Mouse (Mus musculus) neural tube, embryonic 11.5 days (tissue): Measurements from ENCODE around the gene Nelfcd. TPM values are rescaled to one million over a fixed set of nuclear protein-coding genes. Genes with fewer than 3 reads are reported as not detected.

Source experiments
- ATAC-seq: fragments of 200-750 bp; cut with Nextera tagmentation; 2 replicates; pipeline ENCODE4 v1.8.0; 2017; ENCODE audit warnings: moderate number of reproducible peaks, mild to moderate bottlenecking, moderate TSS enrichment, moderate library complexity; ENCODE audit not compliant: insufficient read depth, low FRiP score, low TSS enrichment
- DNase-seq: peaks from one replicate; pipeline ENCODE4 v3.0.0-alpha.2; 2015; ENCODE audit warnings: low spot score
- H3K27ac ChIP-seq: fragments of 300-500 bp; sonication (generic); 2 replicates; pipeline ENCODE4 v1.5.1; 2014; ENCODE audit warnings: low read depth, mild to moderate bottlenecking, low read length
- H3K27me3 ChIP-seq: fragments of 300-500 bp; sonication (generic); 2 replicates; pipeline ENCODE4 v1.6.1; 2014; ENCODE audit warnings: mild to moderate bottlenecking, low read length, mixed read lengths; ENCODE audit not compliant: control insufficient read depth, insufficient read depth
- H3K36me3 ChIP-seq: fragments of 300-500 bp; sonication (generic); 2 replicates; pipeline ENCODE4 v1.6.1; 2014; ENCODE audit warnings: mild to moderate bottlenecking, low read length, moderate library complexity, mixed read lengths; ENCODE audit not compliant: control insufficient read depth, insufficient read depth
- H3K4me1 ChIP-seq: fragments of 300-500 bp; sonication (generic); 2 replicates; pipeline ENCODE4 v1.6.1; 2014; ENCODE audit warnings: low read length, mixed read lengths; ENCODE audit not compliant: control insufficient read depth, insufficient read depth
- H3K4me2 ChIP-seq: fragments of 300-500 bp; sonication (generic); 2 replicates; pipeline ENCODE4 v1.6.1; 2014; ENCODE audit warnings: low read depth, mild to moderate bottlenecking, moderate library complexity
- H3K4me3 ChIP-seq: fragments of 300-500 bp; sonication (generic); 2 replicates; pipeline ENCODE4 v1.5.1; 2014; ENCODE audit warnings: low read depth, low read length
- H3K9ac ChIP-seq: fragments of 300-500 bp; sonication (generic); 2 replicates; pipeline ENCODE4 v1.6.1; 2014; ENCODE audit warnings: mild to moderate bottlenecking, low read length
- H3K9me3 ChIP-seq: fragments of 300-500 bp; sonication (generic); 2 replicates; pipeline ENCODE4 v1.6.1; 2016; ENCODE audit warnings: low read length; ENCODE audit not compliant: control insufficient read depth
- WGBS: fragments of 180-500 bp; shearing (Covaris S2); extraction: QIAGEN DNeasy Blood & Tissue Kit; methylation state at CpG from one replicate; pipeline ENCODE4 v1.1.7; 2014; 5-methylcytosine and 5-hydroxymethylcytosine counted together
- polyA plus RNA-seq: library from polyadenylated mRNA; unstranded; fragments of >200 nt; fragmentation: Nextera tagmentation; extraction: Ambion mirVana; gene quantifications from 2 replicates; pipeline ENCODE4 v1.2.1, GENCODE M21; 2014

The Nelfcd gene
- polyA plus RNA-seq, 1 experiment from 2014 or later = 172 TPM

GRCm38 (mm10) chr2:174428996-174429591 lies 13.5 kb downstream of the Nelfcd start:
- Histone ChIP-seq H3K4me1 (no peaks in the 10 kb centered on the region), H3K27me3 (no peaks in the 10 kb centered on the region), H3K4me3 (no peak overlapping the region), H3K36me3 (peaks cover 22% of the 10 kb centered on the region), H3K9ac (no peak overlapping the region), H3K27ac (no peak overlapping the region), H3K4me2 (no peak overlapping the region), H3K9me3 (no peaks in the 10 kb centered on the region)
- ATAC-seq = no peak
- no peak for DNase-seq
- WGBS = 90% methylated on average over 10 of the region's 10 CpGs

GRCm38 (mm10) chr2:174434943-174435342 lies 19.3 kb downstream of the Nelfcd start:
- DNase-seq (no peak), ATAC-seq (no peak)
- no peaks in the 10 kb centered on the region for H3K9me3 ChIP-seq
- WGBS = 96% methylated on average over 9 of the region's 9 CpGs
- no peak overlapping the region for H3K27ac ChIP-seq
- no peak overlapping the region for H3K4me2 ChIP-seq
- H3K4me3 ChIP-seq = no peak overlapping the region
- H3K27me3 ChIP-seq = no peaks in the 10 kb centered on the region
- H3K36me3 ChIP-seq = no peaks in the 10 kb centered on the region
- no peak overlapping the region for H3K9ac ChIP-seq
- H3K4me1 ChIP-seq = peaks cover 7% of the 10 kb centered on the region; the same call in 1 of the 2 replicates

- no peak for ATAC-seq
- no peak overlapping the region for H3K4me3 ChIP-seq
- no peak overlapping the region for H3K4me2 ChIP-seq
- no peaks in the 10 kb centered on the region for H3K9me3 ChIP-seq
- no peak for DNase-seq
- WGBS = 91% methylated on average over 26 of the region's 26 CpGs
- peaks cover 7% of the 10 kb centered on the region; the same call in 1 of the 2 replicates for H3K4me1 ChIP-seq
- H3K27ac ChIP-seq = no peak overlapping the region
- no peaks in the 10 kb centered on the region for H3K27me3 ChIP-seq
- H3K36me3 ChIP-seq = no peaks in the 10 kb centered on the region
- no peak overlapping the region for H3K9ac ChIP-seq
Observed at GRCm38 (mm10) chr2:174436076-174436701, 20.6 kb downstream of the Nelfcd start.

- no peaks in the 10 kb centered on the region for H3K36me3 ChIP-seq
- DNase-seq = no peak
- H3K4me1 ChIP-seq = peaks cover 7% of the 10 kb centered on the region; the same call in 1 of the 2 replicates
- WGBS = 96% methylated on average over 7 of the region's 7 CpGs
- ATAC-seq = no peak
- H3K9me3 ChIP-seq = no peaks in the 10 kb centered on the region
- H3K4me2 ChIP-seq = no peak overlapping the region
- H3K27me3 ChIP-seq = no peaks in the 10 kb centered on the region
- H3K27ac ChIP-seq = no peak overlapping the region
- H3K4me3 ChIP-seq = no peak overlapping the region
- no peak overlapping the region for H3K9ac ChIP-seq
Observed at GRCm38 (mm10) chr2:174436916-174437696, 21.5 kb downstream of the Nelfcd start.

- Histone ChIP-seq H3K4me1 (peaks cover 7% of the 10 kb centered on the region; the same call in 1 of the 2 replicates), H3K4me3 (no peak overlapping the region), H3K4me2 (peak overlapping the region; percentile 66; the same call in 1 of the 2 replicates), H3K27ac (no peak overlapping the region), H3K27me3 (no peaks in the 10 kb centered on the region), H3K9me3 (no peaks in the 10 kb centered on the region), H3K36me3 (no peaks in the 10 kb centered on the region), H3K9ac (peak overlapping the region; percentile 71; the same call in 1 of the 2 replicates)
- WGBS = 95% methylated on average over 4 of the region's 4 CpGs
- ATAC-seq = no peak
- no peak for DNase-seq
Observed at GRCm38 (mm10) chr2:174437697-174437982, 22.0 kb downstream of the Nelfcd start.

GRCm38 (mm10) chr2:174438181-174438580 lies 22.6 kb downstream of the Nelfcd start:
- WGBS = 62% methylated on average over 11 of the region's 11 CpGs
- ATAC-seq (peak; percentile 13; the same call in 1 of the 2 replicates), DNase-seq (no peak)
- Histone ChIP-seq H3K4me3 (peak overlapping the region; percentile 50), H3K27me3 (no peaks in the 10 kb centered on the region), H3K4me2 (peak overlapping the region; percentile 66), H3K9ac (peak overlapping the region; percentile 71), H3K36me3 (no peaks in the 10 kb centered on the region), H3K9me3 (no peaks in the 10 kb centered on the region), H3K27ac (no peak overlapping the region), H3K4me1 (peaks cover 7% of the 10 kb centered on the region; the same call in 1 of the 2 replicates)

- Histone ChIP-seq H3K4me1 (peaks cover 7% of the 10 kb centered on the region; the same call in 1 of the 2 replicates), H3K9ac (peak within 1 kb of the TSS; percentile 71), H3K36me3 (no peaks in the 10 kb centered on the region), H3K4me2 (peak within 1 kb of the TSS; percentile 66), H3K4me3 (peak within 1 kb of the TSS; percentile 50), H3K27me3 (no peaks in the 10 kb centered on the region), H3K9me3 (no peaks in the 10 kb centered on the region), H3K27ac (no peak within 1 kb of the TSS)
- ATAC-seq (peak; percentile 76), DNase-seq (peak; percentile 72)
- WGBS = 2% methylated on average over 38 of the region's 38 CpGs
Observed at GRCm38 (mm10) chr2:174438737-174439449, 23.3 kb downstream of the Nelfcd start, which contains the start of gene Ctsz. Gene Ctsz (minus strand): TSS chr2:174439039.

GRCm38 (mm10) chr2:174439450-174439838 lies 23.8 kb downstream of the Nelfcd start:
- ATAC-seq (no peak), DNase-seq (no peak)
- 47% methylated on average over 5 of the region's 5 CpGs for WGBS
- Histone ChIP-seq H3K27me3 (no peaks in the 10 kb centered on the region), H3K9ac (no peak overlapping the region), H3K9me3 (no peaks in the 10 kb centered on the region), H3K4me1 (peaks cover 7% of the 10 kb centered on the region; the same call in 1 of the 2 replicates), H3K4me3 (no peak overlapping the region), H3K4me2 (peak overlapping the region; percentile 66; the same call in 1 of the 2 replicates), H3K27ac (no peak overlapping the region), H3K36me3 (no peaks in the 10 kb centered on the region)
